Mouse (Mus musculus) heart, embryonic 16.5 days (tissue): ENCODE results near the gene Sec16b. TPM values are rescaled to one million over a fixed set of nuclear protein-coding genes. Genes with fewer than 3 reads are reported as not detected.

Experiments used
- ATAC-seq: fragments of 200-750 bp; cut with Nextera tagmentation; replicated peaks from 2 replicates; pipeline ENCODE4 v1.8.0; 2017; ENCODE audit warnings: moderate number of reproducible peaks; ENCODE audit not compliant: insufficient read depth, low FRiP score; ENCODE audit errors: extremely low read depth
- H3K27ac ChIP-seq: fragments of 300-500 bp; sonication (generic); 2 replicates; pipeline ENCODE4 v1.5.1; 2014; ENCODE audit warnings: mild to moderate bottlenecking, low read length, control low read depth, moderate library complexity
- H3K27me3 ChIP-seq: fragments of 300-500 bp; sonication (generic); 2 replicates; pipeline ENCODE4 v1.6.1; 2014; ENCODE audit warnings: low read length, mixed read lengths; ENCODE audit not compliant: control insufficient read depth, insufficient read depth
- H3K36me3 ChIP-seq: fragments of 300-500 bp; sonication (generic); 2 replicates; pipeline ENCODE4 v1.6.1; 2014; ENCODE audit not compliant: control insufficient read depth, insufficient read depth
- H3K4me1 ChIP-seq: fragments of 300-500 bp; sonication (generic); 2 replicates; pipeline ENCODE4 v1.6.1; 2014; ENCODE audit warnings: low read length, mixed read lengths; ENCODE audit not compliant: control insufficient read depth, insufficient read depth
- H3K4me2 ChIP-seq: fragments of 300-500 bp; sonication (generic); 2 replicates; pipeline ENCODE4 v1.6.1; 2014; ENCODE audit warnings: low read depth, mild to moderate bottlenecking, control low read depth, low read length
- H3K4me3 ChIP-seq: fragments of 300-500 bp; sonication (generic); 2 replicates; pipeline ENCODE4 v1.5.1; 2014; ENCODE audit warnings: mild to moderate bottlenecking, control low read depth, low read length
- H3K9ac ChIP-seq: fragments of 300-500 bp; sonication (generic); 2 replicates; pipeline ENCODE4 v1.6.1; 2014; ENCODE audit warnings: low read length, control low read depth
- H3K9me3 ChIP-seq: fragments of 300-500 bp; sonication (generic); replicated peaks from 2 replicates; pipeline ENCODE4 v1.6.1; 2016; ENCODE audit warnings: low read length; ENCODE audit not compliant: control insufficient read depth
- WGBS: fragments of 180-500 bp; shearing (Covaris S2); extraction: QIAGEN DNeasy Blood & Tissue Kit; methylation state at CpG from one replicate; pipeline ENCODE4 v1.1.7; 2014; 5-methylcytosine and 5-hydroxymethylcytosine counted together
- polyA plus RNA-seq: library from polyadenylated mRNA; unstranded; fragments of >200 nt; fragmentation: Nextera tagmentation; extraction: Ambion mirVana; gene quantifications from 2 replicates; pipeline ENCODE4 v1.2.1, GENCODE M21; 2015

Gene Sec16b
- polyA plus RNA-seq, 1 experiment from 2014 or later = 1.2 TPM

GRCm38 (mm10) chr1:157594561-157594960 lies 88.0 kb downstream of the Sec16b start:
- 73% methylated on average over 5 of the region's 5 CpGs for WGBS
- H3K4me3 ChIP-seq = no peak overlapping the region
- no peak overlapping the region for H3K9ac ChIP-seq
- H3K4me1 ChIP-seq = no peaks in the 10 kb centered on the region
- H3K9me3 ChIP-seq = no peaks in the 10 kb centered on the region
- no peak overlapping the region for H3K27ac ChIP-seq
- no peak overlapping the region for H3K4me2 ChIP-seq
- no peaks in the 10 kb centered on the region for H3K27me3 ChIP-seq
- ATAC-seq = no peak
- H3K36me3 ChIP-seq = no peaks in the 10 kb centered on the region

- no peak for ATAC-seq
- no peaks in the 10 kb centered on the region for H3K27me3 ChIP-seq
- no peaks in the 10 kb centered on the region for H3K36me3 ChIP-seq
- no peaks in the 10 kb centered on the region for H3K9me3 ChIP-seq
- WGBS = 75% methylated on average over 9 of the region's 9 CpGs
- no peak overlapping the region for H3K9ac ChIP-seq
- no peak overlapping the region for H3K27ac ChIP-seq
- no peaks in the 10 kb centered on the region for H3K4me1 ChIP-seq
- H3K4me3 ChIP-seq = no peak overlapping the region
- H3K4me2 ChIP-seq = no peak overlapping the region
Measured at GRCm38 (mm10) chr1:157595165-157595564, 88.6 kb downstream of the Sec16b start.

GRCm38 (mm10) chr1:157604513-157604912 lies 98.0 kb downstream of the Sec16b start:
- 26% methylated on average over 5 of the region's 5 CpGs for WGBS
- Histone ChIP-seq H3K27ac (no peak overlapping the region), H3K27me3 (no peaks in the 10 kb centered on the region)

More at GRCm38 (mm10) chr1:157604513-157604912, 98.0 kb downstream of the Sec16b start:
- no peak overlapping the region for H3K4me3 ChIP-seq
- H3K4me1 ChIP-seq = no peaks in the 10 kb centered on the region
- no peaks in the 10 kb centered on the region for H3K36me3 ChIP-seq
- H3K4me2 ChIP-seq = no peak overlapping the region
- no peak overlapping the region for H3K9ac ChIP-seq
- H3K9me3 ChIP-seq = no peaks in the 10 kb centered on the region
- ATAC-seq = no peak

Other genes starting within 250 kb of the Sec16b start
- gene Rasal2, start 94.1 kb upstream of the Sec16b start, polyA plus RNA-seq = 13.7 and 15.5 TPM in 2 replicates
- gene Cryzl2, start 48.2 kb upstream of the Sec16b start, polyA plus RNA-seq = 30.2 and 33.0 TPM in 2 replicates